Mouse (Mus musculus): ENCODE measurements at regions not wholly inside any gene's neighbourhood (a gene's known extent, or its start where the extent isn't known, plus 50 kb on each side); places are given as distances from the start of the nearest gene placed in this dataset.

DNA sequence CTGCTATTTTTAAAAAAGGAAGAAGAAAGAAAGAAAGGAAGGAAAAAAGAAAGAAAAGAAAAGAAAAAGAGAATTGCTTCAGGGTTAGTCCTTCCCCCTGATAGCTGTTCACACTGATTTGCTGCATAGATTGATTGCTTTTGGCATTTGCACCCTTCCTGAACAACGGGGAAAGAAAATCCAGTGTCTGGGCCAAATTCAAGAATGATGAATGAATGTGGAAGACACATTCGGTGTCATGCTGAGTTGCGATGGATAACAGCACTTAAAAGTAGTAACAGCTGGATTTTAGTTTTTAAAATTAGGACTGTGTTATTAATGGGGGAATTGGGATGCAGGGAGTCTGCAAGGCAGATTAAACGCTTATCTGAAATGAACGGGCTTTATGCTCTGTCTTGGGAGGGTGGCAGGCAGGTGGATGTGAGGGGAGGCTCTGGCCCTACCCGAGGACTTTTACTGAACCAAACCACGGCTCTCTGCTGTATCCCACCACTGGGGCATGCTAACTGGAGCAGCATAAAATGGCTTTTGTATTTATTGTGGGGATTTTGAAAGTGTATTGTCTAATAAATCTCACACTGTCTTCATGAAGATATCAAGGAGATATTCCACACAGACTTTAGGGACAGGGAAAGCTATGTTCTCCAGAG, 114.4 kb downstream of the Lca5 start:
- no peak for DNase-seq (ENCODE audit: low read depth, low spot score)

DNA sequence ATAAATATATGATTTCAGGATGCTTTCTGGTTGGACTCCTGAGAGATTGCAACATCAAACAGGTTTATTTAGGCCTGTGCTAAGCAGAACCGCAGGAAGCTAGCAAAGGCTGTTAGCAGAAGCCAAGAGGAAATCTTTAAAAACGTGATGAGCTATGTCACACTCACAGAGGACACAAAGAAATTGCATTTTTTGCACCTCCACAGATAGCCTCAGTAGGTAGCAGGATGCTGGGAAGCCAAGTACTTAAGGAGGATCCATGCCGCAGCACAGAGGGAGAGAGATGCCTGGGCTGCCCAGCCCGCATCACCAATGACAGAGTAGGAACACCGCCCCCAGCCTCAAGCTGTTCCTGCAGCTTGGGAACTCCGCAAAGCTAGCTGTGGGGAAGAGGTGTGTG, 115.0 kb downstream of the Lca5 start:
- DNase-seq (ENCODE audit: low read depth, low spot score) = no peak

DNA sequence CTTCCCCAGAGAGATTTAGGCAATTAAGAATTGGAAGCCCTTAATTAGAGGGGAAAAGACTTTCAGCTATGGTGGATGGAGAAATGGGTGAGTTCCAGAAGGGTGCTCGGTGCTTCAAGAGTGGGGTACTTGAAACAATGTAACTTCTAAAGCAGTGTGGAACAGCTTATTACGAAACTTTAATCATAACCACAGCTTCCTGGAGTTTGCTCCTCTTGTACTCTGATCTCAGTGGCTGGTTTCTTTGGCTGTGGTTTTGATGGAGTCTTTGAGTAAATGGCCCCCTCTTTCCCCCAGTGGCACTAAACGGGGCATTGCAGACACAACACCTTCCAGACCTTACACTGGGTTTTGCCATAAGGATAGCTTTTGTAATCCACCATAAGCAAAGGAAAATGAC, 116.6 kb downstream of the Lca5 start:
- no peak for DNase-seq (ENCODE audit: low read depth, low spot score)

DNA sequence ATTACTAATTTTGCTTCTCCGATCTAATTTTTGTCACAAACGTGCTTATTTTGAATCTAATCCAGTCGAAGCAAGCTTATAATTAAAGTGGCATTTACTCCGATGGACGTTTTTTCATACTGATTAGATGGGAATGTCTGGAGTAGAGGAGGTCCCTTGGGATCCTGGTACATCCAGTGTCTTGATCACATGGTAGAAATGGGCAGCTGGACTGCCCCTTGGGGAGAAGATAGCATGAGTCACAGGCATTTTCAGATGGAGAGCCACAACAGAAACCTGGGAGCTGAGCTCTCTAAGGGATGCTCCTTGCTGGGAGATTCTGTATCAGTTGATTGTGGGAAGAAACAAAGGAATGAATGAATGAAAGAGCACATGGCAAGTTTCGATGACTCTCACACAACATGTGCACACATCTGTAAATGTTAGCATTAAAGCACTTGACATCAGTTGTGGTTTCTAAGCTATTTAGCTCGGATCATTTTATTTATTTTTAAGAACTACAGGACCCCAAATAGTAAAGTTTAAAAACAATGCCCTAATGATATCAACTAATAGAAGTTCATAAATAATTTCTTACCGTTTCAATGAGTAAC, 117.8 kb downstream of the Lca5 start:
- no peak for DNase-seq (ENCODE audit: low read depth, low spot score)

DNA sequence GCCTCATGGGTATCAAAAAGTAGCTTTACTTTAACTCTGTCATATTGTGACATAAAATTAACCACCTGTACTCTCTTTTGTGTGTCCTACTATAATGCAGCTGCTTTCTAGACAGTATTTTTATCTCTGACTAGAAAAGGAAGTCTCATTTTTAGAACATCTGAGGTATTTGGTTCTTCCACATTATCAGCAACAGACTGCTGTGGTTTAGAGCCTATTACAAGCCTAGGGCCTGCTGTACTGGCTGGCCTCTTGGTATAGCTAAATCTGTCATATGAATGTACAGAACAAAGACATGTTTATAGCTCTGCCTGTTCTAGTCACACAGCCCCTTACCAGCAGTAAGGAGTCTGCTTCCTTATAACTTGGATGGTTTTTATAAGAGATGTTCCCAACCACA, 119.1 kb downstream of the Lca5 start:
- no peak for DNase-seq (ENCODE audit: low read depth, low spot score)

DNA sequence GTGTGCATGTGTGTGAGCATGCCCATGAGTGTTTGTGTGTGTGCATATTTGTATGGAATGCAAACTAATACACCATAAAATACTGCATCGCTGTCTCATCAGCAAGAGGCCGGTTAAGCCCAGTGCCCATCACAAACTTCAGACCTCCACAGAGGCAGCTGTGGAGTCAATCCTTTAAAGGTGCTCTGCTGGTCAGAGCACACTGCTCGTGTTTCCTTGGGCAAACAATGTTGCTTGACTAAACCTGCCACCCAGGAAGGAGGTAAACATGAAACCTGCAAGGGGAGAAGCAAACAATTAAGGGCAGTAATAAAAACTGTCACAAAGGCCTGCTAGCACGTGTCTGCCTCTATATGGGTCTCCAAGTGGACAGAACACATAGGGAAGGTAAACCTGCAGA, 120.1 kb downstream of the Lca5 start:
- no peak for DNase-seq (ENCODE audit: low read depth, low spot score)

DNA sequence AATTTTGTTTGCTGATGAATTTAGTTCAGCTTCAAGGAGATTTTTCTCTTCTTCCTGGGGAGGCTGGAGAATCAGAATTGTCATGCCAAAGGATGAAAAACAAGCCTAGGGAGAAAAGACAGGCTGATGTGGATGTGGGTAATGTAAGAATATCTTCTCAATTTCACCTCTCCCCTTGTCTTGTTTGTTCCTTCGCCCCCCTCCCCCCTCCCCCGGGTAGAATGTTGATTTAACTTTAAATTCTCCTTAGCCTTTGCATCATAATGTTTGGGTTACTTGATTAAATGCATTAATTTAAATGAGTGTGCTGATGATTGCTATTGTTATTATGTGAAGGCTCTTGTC, 124.1 kb downstream of the Lca5 start:
- no peak for DNase-seq (ENCODE audit: low read depth, low spot score)

DNA sequence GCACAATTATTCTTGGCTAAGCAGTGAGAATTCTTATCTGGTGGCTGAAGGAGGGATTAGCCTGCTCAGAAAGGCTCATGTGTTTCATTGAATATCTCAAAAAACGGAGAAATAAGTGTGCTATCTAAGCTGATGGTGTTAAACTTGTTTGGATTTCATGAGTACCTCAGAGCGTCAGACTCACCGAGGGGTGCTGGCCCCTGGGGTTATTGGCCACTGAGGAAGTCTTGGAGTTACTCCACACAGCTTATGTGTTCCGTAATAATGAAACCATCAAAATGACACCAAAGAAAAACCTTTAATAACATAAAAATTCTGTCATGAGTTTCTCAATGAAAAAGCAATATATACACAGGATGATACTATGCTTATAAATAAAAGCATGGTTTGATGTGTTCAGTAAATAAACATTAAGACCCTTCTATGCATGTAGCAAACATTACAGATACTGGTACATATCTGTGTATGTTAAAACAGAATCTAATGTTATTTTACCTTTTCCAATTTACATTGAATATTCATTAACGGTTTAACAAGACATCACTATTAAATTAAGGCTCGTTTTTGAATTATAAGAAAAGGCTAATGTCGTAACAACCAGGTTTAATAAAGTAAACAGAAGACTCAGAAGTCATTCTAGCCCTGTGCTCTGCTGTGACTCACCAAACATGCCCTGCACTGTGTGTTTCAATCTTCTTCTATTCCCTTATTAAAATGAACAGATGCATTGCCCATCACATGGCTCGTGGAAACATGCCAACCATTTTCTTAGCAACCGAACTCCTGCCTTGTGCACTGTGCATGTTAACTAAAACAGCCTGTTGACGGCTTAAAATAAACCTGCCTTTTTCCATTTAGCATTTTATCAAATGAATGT, 124.7 kb downstream of the Lca5 start:
- DNase-seq (ENCODE audit: low read depth, low spot score) = peak; percentile 74

DNA sequence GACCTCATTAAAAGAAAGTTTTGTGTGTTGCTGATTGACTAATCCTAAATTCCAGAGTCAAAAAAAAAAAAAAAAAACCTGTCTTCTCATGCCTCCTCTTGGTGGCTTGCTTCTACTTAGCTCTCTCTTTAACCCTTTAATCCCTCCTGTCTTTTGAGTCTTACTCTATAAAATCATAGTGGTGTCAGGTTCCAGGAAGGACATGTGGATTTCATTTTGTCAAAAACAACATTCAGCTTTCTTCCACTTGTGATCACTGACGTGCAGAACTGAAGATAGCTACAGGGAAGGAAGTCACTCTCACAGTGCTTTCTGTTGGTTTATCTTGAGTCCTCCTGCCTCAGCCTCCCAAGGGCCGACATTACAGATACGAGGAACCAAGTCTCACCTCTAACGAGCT, 132.2 kb downstream of the Lca5 start:
- no peak for DNase-seq (ENCODE audit: low read depth, low spot score)

DNA sequence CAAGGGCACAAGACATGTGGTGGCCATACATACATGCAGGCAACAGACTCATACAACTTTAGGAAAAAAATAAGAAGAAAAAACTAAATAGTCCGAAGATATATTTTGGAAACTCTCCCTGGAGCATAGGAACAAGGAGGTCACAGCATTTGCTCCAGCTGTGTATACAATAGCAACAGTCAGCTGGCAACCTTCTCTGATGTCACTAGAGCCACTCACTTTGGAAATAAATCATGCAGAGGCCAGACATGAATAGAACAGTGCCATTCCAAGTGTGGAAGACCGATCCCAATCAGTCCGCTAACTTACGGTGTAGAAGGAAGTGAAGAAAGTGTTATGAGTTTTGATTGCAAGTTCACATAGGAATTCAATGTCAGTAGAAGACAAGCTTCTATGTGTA, 132.8 kb downstream of the Lca5 start:
- no peak for DNase-seq (ENCODE audit: low read depth, low spot score)

DNA sequence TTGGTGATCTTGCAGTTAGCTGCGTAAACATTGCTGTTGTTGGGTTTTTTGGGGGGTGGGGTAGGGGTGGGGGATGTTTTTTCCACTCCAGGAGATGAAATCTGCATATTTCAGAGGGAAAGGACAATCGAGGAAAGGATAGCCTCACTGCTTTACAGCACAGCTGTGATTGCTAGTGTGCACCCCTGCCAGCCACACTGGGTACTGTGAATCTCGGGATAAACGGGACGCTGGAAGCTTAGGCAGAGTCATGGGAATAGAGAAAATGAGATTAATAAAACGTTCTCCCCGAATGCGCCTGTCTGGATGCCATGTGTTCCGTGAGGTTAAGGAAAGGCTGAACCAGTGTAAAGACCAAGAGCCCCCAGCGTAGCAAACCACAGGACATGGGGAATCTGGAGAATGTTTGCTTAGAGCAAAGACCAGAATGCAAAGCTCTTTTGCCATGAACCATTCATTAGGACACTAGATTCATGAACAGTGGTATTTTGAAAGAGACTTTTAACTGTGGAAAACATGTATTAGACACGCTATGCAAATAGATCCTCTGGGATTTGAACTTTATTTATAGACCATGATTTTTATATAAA, 133.5 kb downstream of the Lca5 start:
- DNase-seq (ENCODE audit: low read depth, low spot score) = no peak

DNA sequence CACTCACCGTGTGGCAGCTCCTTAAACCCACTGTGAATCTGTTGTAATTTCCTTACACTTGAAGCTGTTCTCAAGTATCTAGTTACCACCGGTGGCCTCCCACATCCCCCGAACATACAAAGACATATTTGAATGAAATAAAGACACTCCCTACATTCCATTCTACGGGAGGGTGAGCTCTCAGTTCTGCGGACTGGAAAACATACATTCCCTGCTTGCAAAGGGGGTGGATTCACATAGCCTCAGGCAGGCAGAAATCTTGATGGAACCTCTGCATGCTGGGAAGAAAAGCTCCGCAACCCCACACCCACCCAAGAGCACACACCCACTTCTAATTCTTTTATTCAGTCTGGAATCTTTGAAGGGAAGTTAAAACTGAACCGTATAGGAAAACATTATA, 136.0 kb downstream of the Lca5 start:
- DNase-seq (ENCODE audit: low read depth, low spot score) = no peak

DNA sequence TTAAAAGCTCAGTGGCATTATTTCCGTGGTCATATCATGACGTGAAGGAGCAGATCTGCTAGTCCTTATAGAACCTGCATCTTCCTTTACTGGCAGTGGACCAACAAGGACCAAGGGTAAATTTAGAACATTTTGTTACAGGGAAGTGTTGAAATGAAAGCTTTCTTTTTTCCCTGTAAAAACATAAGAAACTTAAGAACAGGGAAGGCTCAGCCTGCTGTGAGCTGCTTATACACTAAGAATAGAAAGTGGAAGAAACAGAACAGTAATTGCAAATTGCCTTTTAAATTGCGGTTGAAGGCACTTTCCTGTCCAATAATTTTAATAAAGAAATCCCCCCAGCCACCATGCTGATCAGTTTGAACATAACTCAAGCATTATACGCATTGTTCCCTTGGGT, 140.4 kb downstream of the Lca5 start:
- DNase-seq (ENCODE audit: low read depth, low spot score) = no peak

DNA sequence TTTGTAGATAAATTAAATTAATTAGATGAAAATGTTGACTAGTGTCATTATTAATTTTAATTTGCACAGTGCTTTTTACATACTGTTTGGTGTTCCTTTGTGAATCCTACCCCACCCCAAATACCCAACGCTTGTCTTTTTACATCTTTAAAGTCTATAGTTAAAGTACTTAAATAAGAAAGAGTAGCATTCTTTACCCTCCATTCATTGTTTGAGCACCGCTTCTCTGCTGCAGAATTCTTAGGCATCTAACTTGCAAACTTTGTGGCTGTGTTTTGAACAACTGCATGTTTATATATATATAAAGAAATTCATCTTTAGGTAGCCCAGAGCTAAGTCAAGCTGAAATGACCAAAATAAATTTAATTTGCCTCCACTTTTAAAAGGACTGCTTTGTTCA, 140.9 kb downstream of the Lca5 start:
- DNase-seq (ENCODE audit: low read depth, low spot score) = no peak

DNA sequence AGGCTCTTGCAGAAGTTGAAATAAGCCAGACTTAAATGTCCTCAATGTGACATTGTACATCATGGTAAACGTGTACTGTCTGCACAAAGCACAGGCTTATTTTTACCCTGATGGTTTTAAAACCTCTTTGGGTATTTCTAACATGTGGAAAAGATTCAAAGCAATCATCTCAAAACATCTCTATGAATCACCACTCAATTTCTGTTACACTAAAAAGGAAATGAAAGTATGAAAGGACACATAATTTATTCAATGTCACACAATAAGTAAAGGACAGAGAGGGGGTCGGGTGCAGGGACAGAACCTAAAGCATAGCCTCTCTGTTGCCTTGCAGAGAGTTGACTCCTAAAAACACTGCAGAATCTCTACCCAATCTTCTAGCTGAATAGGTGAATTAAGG, 141.3 kb downstream of the Lca5 start:
- no peak for DNase-seq (ENCODE audit: low read depth, low spot score)

DNA sequence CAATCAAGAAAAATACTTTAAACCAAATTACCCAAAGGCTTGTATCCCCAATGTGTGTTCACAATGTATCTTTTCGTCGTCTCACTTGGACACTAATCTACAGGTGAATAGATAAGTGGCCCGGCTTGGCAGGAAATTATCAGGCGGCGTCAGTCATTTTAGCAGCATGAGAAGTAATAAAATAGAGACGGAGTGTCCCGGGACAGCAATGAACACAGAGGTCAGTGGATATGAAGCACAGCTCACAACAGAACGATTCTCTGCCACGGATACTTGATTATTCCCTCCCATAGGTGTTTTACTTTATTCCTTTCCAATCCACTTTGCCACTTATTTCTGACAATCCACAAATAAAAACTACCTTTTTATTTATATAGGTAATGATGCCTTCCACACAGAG, 145.5 kb downstream of the Lca5 start:
- DNase-seq (ENCODE audit: low read depth, low spot score) = no peak

DNA sequence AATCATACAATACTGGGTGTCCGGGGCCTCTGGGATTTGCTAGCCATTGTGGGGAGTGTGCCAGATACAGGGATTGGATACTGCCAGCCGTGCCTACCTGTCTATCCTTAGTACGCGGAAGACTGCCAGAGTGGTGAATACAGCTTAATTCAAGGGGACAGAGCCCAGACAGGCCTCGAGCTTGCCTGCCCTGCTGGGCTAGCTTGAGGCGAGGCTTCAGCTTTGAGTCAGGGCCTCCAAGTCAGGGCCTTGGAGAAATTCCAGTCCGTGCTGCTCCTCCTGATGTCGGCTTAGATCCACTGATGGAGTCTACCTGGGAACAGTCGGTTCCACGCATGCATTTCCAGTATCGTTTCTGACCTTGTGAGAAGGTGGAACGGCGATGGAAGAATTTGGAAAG, 146.5 kb downstream of the Lca5 start:
- DNase-seq (ENCODE audit: low read depth, low spot score) = no peak

DNA sequence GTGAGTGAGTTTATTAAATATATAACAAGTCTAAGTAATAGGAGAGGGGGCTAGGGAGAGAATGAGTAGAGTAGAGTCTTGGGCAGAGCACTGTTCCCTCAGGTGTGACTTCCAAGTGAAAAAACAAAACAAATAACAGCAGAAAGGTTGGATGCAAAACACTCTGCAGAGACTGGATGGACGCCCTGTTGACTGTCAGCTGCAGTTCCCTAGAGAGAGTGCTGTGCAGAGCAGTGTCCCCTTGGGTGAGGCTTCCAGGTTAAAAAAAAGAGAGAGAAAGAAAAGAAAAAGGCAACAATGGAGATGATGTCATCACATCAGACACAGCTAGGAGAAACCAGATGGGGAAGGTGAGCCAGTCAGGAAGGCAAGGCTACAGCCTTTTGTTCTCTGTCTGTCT, 137.6 kb upstream of the Hmgn3 start:
- DNase-seq (ENCODE audit: low read depth, low spot score) = no peak

DNA sequence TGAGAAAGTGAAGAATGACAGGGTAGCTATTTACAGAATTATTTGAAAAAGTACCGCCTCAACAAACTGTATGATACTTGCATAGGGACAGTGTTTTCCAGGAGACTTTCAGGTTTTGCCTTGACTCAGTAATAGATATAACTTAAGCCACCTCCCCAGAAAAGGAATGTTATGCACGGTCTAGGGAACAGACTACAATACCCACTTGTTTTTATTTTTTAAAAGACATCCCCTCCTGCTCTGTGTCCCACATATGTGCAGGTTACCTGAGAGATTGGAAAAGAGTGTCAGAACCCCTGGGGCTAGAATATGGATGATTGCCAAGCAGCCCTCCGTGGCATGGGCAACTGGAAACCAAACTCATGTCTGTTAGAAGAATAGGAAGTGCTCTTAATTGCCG, 137.2 kb upstream of the Hmgn3 start:
- DNase-seq (ENCODE audit: low read depth, low spot score) = no peak

DNA sequence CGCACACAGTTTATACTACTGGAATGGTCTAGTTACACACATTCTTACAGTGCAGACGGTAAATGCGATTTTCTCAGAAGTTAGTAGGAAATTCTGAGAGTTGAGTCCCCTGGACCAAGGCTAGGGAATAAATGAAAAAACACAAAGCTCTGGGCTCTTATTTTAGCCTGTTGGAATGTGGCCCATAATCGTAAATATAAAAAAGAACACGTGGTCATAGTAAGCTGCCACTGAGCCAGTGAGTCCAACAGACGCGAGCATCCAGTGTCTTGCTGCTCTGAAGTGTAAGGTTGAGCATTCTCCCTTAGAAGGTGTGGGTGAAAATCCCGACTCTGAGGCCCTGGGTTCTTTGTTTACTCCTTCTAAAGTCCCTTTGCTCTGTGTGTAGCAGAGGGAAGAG, 136.8 kb upstream of the Hmgn3 start:
- DNase-seq (ENCODE audit: low read depth, low spot score) = no peak

DNA sequence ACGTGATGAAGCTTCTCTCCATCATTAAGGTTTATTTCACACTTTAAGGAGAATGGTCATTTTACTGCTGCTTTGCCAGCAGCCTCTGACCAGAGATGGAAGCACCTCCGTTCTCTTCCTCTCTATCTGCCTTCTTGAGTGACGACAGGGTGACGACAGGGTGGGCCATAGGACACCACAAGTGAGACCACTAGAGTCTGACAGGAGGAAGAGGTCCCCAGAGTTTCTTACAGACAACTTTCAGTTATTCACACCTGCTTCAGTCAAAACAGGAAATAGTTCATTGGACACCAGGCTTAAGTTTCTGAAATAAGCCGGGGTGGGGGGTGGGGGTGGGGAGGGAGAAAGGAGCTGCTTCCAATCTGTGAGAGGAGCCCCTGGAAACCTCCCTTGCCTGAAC, 131.3 kb upstream of the Hmgn3 start:
- DNase-seq (ENCODE audit: low read depth, low spot score) = no peak

DNA sequence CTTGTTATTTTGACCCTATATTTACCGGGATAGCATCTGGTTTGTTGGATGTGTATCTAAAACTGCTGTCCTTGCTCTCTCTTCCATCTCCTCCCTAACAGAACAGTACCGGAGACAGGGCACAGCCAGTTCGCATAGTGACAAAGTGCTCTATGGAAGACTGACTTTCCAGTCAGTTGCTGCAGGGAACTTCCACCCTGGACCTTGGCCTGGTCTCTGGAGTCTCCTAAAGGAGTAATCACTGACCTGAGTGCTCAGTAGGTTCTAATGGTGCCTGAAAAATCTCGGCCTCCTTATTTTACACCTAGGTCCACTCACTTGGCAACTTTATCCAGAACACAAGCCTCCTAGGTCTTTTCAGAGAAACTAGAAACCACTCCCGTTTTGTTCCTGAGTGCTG, 130.9 kb upstream of the Hmgn3 start:
- DNase-seq (ENCODE audit: low read depth, low spot score) = no peak

DNA sequence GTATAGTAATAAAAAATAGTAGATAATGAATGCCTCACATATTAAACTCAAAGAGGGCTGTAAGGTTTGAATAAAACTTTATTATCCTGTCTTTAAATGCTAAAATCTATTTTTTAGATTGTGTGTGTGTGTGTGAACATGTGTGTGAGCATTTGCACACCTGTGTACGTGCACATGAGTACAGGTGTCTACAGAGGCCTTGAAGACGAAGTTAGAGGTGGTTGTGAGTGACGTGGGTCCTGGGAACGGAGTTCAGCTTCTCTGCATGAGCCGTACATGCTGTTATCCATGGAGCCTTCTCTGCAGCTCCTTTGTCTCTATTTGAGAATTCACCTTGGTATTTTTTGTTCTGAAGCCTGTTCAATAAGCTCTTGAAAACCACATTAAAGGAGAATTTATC, 129.8 kb upstream of the Hmgn3 start:
- no peak for DNase-seq (ENCODE audit: low read depth, low spot score)
